Mouse (Mus musculus) heart, postnatal 0 days (tissue): ENCODE results near the gene Ufm1. TPM values are rescaled to one million over a fixed set of nuclear protein-coding genes. Genes with fewer than 3 reads are reported as not detected.

Source experiments
- ATAC-seq: fragments of 200-750 bp; cut with Nextera tagmentation; 2 replicates; pipeline ENCODE4 v1.8.0; 2017; ENCODE audit warnings: low read depth, moderate number of reproducible peaks, moderate library complexity; ENCODE audit not compliant: insufficient read depth
- DNase-seq: peaks from one replicate; pipeline ENCODE4 v3.0.0-alpha.2; 2016; ENCODE audit warnings: low spot score
- H3K27ac ChIP-seq: fragments of 300-500 bp; sonication (generic); 2 replicates; pipeline ENCODE4 v1.5.1; 2014; ENCODE audit warnings: low read depth, mild to moderate bottlenecking
- H3K27me3 ChIP-seq: fragments of 300-500 bp; sonication (generic); 2 replicates; pipeline ENCODE4 v1.6.1; 2014; ENCODE audit warnings: low read length, mixed read lengths; ENCODE audit not compliant: control insufficient read depth, insufficient read depth
- H3K36me3 ChIP-seq: fragments of 300-500 bp; sonication (generic); replicated peaks from 2 replicates; pipeline ENCODE4 v1.6.1; 2014; ENCODE audit warnings: low read length, mixed read lengths; ENCODE audit not compliant: control insufficient read depth, insufficient read depth
- H3K4me1 ChIP-seq: fragments of 300-500 bp; sonication (generic); 2 replicates; pipeline ENCODE4 v1.6.1; 2014; ENCODE audit warnings: antibody characterized with exemption; ENCODE audit not compliant: control insufficient read depth, insufficient read depth
- H3K4me2 ChIP-seq: fragments of 300-500 bp; sonication (generic); 2 replicates; pipeline ENCODE4 v1.6.1; 2014; ENCODE audit warnings: low read depth, mild to moderate bottlenecking, low read length, moderate library complexity
- H3K4me3 ChIP-seq: fragments of 300-500 bp; sonication (generic); 2 replicates; pipeline ENCODE4 v1.5.1; 2014; ENCODE audit warnings: low read depth, low read length
- H3K9ac ChIP-seq: fragments of 300-500 bp; sonication (generic); replicated peaks from 2 replicates; pipeline ENCODE4 v1.6.1; 2014; ENCODE audit warnings: low read depth, low read length, mixed read lengths
- H3K9me3 ChIP-seq: fragments of 300-500 bp; sonication (generic); replicated peaks from 2 replicates; pipeline ENCODE4 v1.6.1; 2016; ENCODE audit warnings: low read length; ENCODE audit not compliant: control insufficient read depth
- CTCF ChIP-seq: IDR thresholded peaks from 2 replicates; pipeline ENCODE4 v1.5.1; 2016; ENCODE audit warnings: antibody characterized with exemption, control low read depth, low read depth
- EP300 ChIP-seq: IDR thresholded peaks from 2 replicates; pipeline ENCODE4 v1.6.1; 2016; ENCODE audit warnings: antibody characterized with exemption, low read depth
- WGBS: fragments of 180-500 bp; shearing (Covaris S2); extraction: QIAGEN DNeasy Blood & Tissue Kit; methylation state at CpG from one replicate; pipeline ENCODE4 v1.1.7; 2014; 5-methylcytosine and 5-hydroxymethylcytosine counted together
- polyA plus RNA-seq: library from polyadenylated mRNA; unstranded; fragments of >200 nt; fragmentation: Nextera tagmentation; extraction: Ambion mirVana; gene quantifications from 2 replicates; pipeline ENCODE4 v1.2.1, GENCODE M21; 2015
- total RNA-seq: library from RNA; depleted of rRNA; stranded (reverse); fragments of >200 nt; gene quantifications from 2 replicates; pipeline ENCODE4 v1.2.3, GENCODE M21; 2014; ENCODE audit warnings: low replicate concordance; rRNA removed

Gene Ufm1
- 8.0 and 10.9 TPM in 2 replicates for total RNA-seq
- 65.6 and 70.0 TPM in 2 replicates for polyA plus RNA-seq

- H3K36me3 ChIP-seq = peaks cover 28% of the 10 kb centered on the region
- peaks cover 9% of the 10 kb centered on the region; the same call in 1 of the 2 replicates for H3K4me1 ChIP-seq
- peak within 1 kb of the TSS; percentile 90 for H3K9ac ChIP-seq
- H3K9me3 ChIP-seq = no peaks in the 10 kb centered on the region
- ATAC-seq (peak; percentile 99), DNase-seq (peak; percentile 98)
- WGBS = under 1% methylated on average over 58 of the region's 58 CpGs
- H3K27ac ChIP-seq = peak within 1 kb of the TSS; percentile 77
- no peak for TF ChIP-seq CTCF
- peak; percentile 82 for TF ChIP-seq EP300
- peak within 1 kb of the TSS; percentile 92 for H3K4me3 ChIP-seq
- peak within 1 kb of the TSS; percentile 74 for H3K4me2 ChIP-seq
- H3K27me3 ChIP-seq = no peaks in the 10 kb centered on the region
Measured at GRCm38 (mm10) chr3:53863383-53864220, at the start of gene Ufm1. Gene Ufm1, minus strand, starts transcription at chr3:53863830.

GRCm38 (mm10) chr3:53890619-53891540, 27.2 kb upstream of the Ufm1 start:
- no peak for TF ChIP-seq CTCF
- WGBS = 66% methylated on average over 12 of the region's 12 CpGs
- Histone ChIP-seq H3K4me3 (no peak overlapping the region), H3K4me1 (no peaks in the 10 kb centered on the region), H3K27me3 (no peaks in the 10 kb centered on the region), H3K27ac (no peak overlapping the region), H3K9me3 (peaks cover 8% of the 10 kb centered on the region; the same call in 1 of the 2 replicates), H3K4me2 (no peak overlapping the region), H3K9ac (no peak overlapping the region), H3K36me3 (no peaks in the 10 kb centered on the region)
- no peak for DNase-seq
- peak; percentile 39; the same call in 1 of the 2 replicates for ATAC-seq

DNA sequence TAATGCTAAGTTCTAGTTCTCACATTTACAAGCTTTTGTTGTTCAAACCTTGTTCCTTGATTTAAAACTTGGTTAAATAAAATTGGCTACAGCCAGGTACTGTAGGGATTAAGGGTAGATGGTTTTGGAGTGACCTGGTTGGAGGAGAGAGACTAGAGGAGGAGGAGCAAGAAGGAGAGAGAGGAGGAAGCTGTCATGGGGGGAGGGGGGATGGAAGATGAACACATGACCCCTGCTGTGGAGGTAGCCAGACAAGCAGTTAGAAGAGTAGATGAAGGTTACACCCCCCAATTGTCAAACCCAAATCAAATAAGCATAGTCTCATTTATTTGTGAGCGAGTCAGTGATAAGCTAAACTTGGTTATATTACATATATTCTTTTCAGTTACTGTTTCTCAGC, 8.0 kb upstream of the Ufm1 start:
- H3K27me3 ChIP-seq = no peaks in the 10 kb centered on the region
- 67% methylated on average over 1 of the region's 1 CpGs for WGBS
- no peak for DNase-seq
- no peaks in the 10 kb centered on the region for H3K36me3 ChIP-seq
- no peak overlapping the region for H3K27ac ChIP-seq
- no peaks in the 10 kb centered on the region for H3K9me3 ChIP-seq
- H3K4me2 ChIP-seq = no peak overlapping the region
- H3K9ac ChIP-seq = no peak overlapping the region
- TF ChIP-seq CTCF (no peak), EP300 (no peak)
- no peak for ATAC-seq
- no peak overlapping the region for H3K4me3 ChIP-seq
- H3K4me1 ChIP-seq = no peaks in the 10 kb centered on the region

GRCm38 (mm10) chr3:53870482-53870881, 6.9 kb upstream of the Ufm1 start:
- Histone ChIP-seq H3K9ac (no peak overlapping the region), H3K9me3 (no peaks in the 10 kb centered on the region), H3K4me3 (no peak overlapping the region), H3K36me3 (no peaks in the 10 kb centered on the region), H3K27ac (no peak overlapping the region), H3K4me1 (no peaks in the 10 kb centered on the region), H3K4me2 (no peak overlapping the region), H3K27me3 (no peaks in the 10 kb centered on the region)
- no peak for DNase-seq
- ATAC-seq = no peak
- TF ChIP-seq CTCF (no peak), EP300 (no peak)
- WGBS = 62% methylated on average over 6 of the region's 6 CpGs

DNA sequence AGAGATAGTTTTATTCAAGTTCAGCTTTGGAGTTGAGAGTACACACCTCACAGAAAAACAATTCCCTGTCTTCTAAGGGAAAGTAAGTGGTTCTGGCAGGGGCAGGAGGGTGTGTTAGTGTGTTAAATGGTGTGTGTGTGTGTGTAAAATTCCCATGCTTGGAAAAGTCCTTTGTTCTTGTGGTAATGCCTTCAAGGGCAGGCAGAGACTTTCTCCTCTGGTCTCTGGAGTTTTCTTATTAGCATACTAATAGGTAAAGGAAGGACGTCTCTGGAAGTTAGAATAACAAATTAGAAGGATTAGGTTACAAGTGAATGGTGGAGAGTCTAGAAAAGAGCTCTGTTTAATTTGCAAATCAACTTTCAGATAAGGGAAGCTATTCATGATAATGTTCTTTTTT, 5.6 kb upstream of the Ufm1 start:
- Histone ChIP-seq H3K9ac (no peak overlapping the region), H3K27ac (no peak overlapping the region), H3K27me3 (no peaks in the 10 kb centered on the region), H3K4me1 (no peaks in the 10 kb centered on the region), H3K4me3 (no peak overlapping the region), H3K36me3 (no peaks in the 10 kb centered on the region), H3K9me3 (no peaks in the 10 kb centered on the region), H3K4me2 (no peak overlapping the region)
- WGBS = 18% methylated on average over 1 of the region's 1 CpGs
- DNase-seq (no peak), ATAC-seq (no peak)
- no peak for TF ChIP-seq CTCF
- TF ChIP-seq EP300 = no peak
